Mouse (Mus musculus) cerebellum, adult 2 months (tissue): ENCODE measurements around the gene Lef1. TPM values are rescaled to one million over a fixed set of nuclear protein-coding genes. Genes with fewer than 3 reads are reported as not detected.
A peak's percentile ranks its signal among the peaks of the same experiment; 100 is the strongest.

Source experiments
- DNase-seq, 2 experiments: peaks; one replicate each; pipeline ENCODE4 v3.0.0; 2021
- H3K27ac ChIP-seq: fragments of 200-500 bp; 2 replicates; pipeline ENCODE4 v1.5.1; 2012; ENCODE audit warnings: low read length, control low read depth, inconsistent platforms; ENCODE audit not compliant: insufficient read depth
- H3K27me3 ChIP-seq: fragments of 200-500 bp; 2 replicates; pipeline ENCODE4 v1.6.1; 2012; ENCODE audit warnings: inconsistent platforms, mild to moderate bottlenecking, low read length, moderate library complexity; ENCODE audit not compliant: control insufficient read depth, insufficient read depth
- H3K4me1 ChIP-seq: fragments of 200-500 bp; 2 replicates; pipeline ENCODE4 v1.6.1; 2011; ENCODE audit warnings: low read length; ENCODE audit not compliant: control insufficient read depth, insufficient read depth
- H3K4me3 ChIP-seq: fragments of 200-500 bp; replicated peaks from 2 replicates; pipeline ENCODE3; 2011; ENCODE audit warnings: mild to moderate bottlenecking, low read depth, low read length, control low read depth; ENCODE audit not compliant: insufficient read depth
- CTCF ChIP-seq: fragments of 200-500 bp; IDR thresholded peaks from 2 replicates; pipeline ENCODE4 v1.5.1; 2011; ENCODE audit warnings: low read depth, mild to moderate bottlenecking, control low read depth, low read length, moderate library complexity, borderline replicate concordance; ENCODE audit not compliant: insufficient read depth
- POLR2A ChIP-seq: fragments of 200-500 bp; IDR thresholded peaks from 2 replicates; pipeline ENCODE4 v1.6.1; 2011; ENCODE audit warnings: low read length, control low read depth, borderline replicate concordance; ENCODE audit not compliant: insufficient read depth
- WGBS: fragments of 180-500 bp; shearing (Covaris S2); methylation state at CpG from one replicate; pipeline ENCODE4 v1.1.7; 2018; 5-methylcytosine and 5-hydroxymethylcytosine counted together
- polyA plus RNA-seq: library from polyadenylated mRNA; depleted of rRNA; stranded (reverse); fragments of >200 nt; gene quantifications from 2 replicates; pipeline ENCODE4 v1.2.3, GENCODE M21; 2012

Gene Lef1
- polyA plus RNA-seq, 1 experiment: 6.8 TPM

DNA sequence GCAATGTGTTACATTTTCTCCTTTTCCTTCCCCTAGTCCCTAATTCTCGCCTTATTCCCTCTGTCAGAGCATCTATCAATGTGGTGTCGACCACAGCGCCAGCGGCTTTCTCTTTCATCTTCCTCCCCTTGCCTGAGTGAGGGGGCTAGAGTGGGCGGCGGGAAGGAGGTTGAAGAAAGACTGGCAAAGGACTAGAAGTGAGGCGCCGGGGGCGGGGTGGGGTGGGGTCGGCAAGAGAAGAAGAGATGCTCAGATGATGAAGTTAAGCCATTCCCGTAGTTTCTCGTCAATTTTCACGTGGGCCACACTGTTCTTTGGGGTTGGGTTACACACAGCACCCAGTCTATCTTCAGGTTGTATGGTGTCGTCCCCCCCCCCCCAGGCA, 593 bp upstream of the Lef1 start:
- Histone ChIP-seq H3K27ac (no peak overlapping the region), H3K4me3 (no peak overlapping the region), H3K27me3 (peaks cover 9% of the 10 kb centered on the region; the same call in 1 of the 2 replicates), H3K4me1 (no peaks in the 10 kb centered on the region; the same call in 1 of the 2 replicates)
- no peak for DNase-seq
- TF ChIP-seq CTCF (no peak), POLR2A (no peak)
- WGBS: 0% methylated on average over 14 of the region's 14 CpGs

DNA sequence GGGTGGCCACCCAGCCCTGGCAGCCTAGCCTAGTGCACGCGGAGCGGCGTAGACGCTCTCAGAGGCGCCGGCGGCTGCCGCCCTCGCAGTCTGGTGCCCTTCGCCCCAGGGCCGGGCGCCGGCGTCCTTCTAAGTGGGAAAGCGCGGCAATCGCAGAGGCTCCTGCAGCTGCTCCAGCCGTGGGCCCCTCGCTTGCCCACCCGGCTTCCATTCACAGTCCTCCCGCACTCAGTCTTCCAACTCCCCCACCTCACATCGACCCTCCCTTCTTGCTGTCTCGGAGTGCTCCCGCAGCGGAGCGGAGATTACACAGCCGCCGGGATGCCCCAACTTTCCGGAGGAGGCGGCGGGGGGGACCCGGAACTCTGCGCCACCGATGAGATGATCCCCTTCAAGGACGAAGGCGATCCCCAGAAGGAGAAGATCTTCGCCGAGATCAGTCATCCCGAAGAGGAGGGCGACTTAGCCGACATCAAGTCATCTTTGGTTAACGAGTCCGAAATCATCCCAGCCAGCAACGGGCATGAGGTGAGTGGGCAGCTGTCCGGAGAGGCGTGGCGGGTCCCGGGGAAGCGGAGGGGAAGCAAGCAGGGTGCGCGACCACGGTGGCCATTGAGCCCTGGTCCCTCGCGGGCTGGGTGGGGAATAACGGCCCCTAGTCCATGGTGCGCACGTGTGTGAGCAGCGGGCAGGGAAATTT, 1.0 kb downstream of the Lef1 start:
- peak in 1 of 2 experiments; percentile 22 for DNase-seq
- WGBS: under 1% methylated on average over 59 of the region's 59 CpGs
- no peak for TF ChIP-seq POLR2A
- no peak for TF ChIP-seq CTCF
- Histone ChIP-seq H3K27me3 (peaks cover 9% of the 10 kb centered on the region; the same call in 1 of the 2 replicates), H3K4me1 (no peaks in the 10 kb centered on the region; the same call in 1 of the 2 replicates), H3K4me3 (peak overlapping the region; percentile 20), H3K27ac (no peak overlapping the region)

GRCm38 (mm10) chr3:131111851-131112572, 1.7 kb downstream of the Lef1 start:
- TF ChIP-seq CTCF (no peak), POLR2A (no peak)
- H3K27ac ChIP-seq: no peak overlapping the region
- H3K4me1 ChIP-seq: no peaks in the 10 kb centered on the region; the same call in 1 of the 2 replicates
- peak overlapping the region; percentile 20 for H3K4me3 ChIP-seq
- peaks cover 9% of the 10 kb centered on the region; the same call in 1 of the 2 replicates for H3K27me3 ChIP-seq
- DNase-seq: peak; percentile 6 to 15
- WGBS: under 1% methylated on average over 69 of the region's 69 CpGs

DNA sequence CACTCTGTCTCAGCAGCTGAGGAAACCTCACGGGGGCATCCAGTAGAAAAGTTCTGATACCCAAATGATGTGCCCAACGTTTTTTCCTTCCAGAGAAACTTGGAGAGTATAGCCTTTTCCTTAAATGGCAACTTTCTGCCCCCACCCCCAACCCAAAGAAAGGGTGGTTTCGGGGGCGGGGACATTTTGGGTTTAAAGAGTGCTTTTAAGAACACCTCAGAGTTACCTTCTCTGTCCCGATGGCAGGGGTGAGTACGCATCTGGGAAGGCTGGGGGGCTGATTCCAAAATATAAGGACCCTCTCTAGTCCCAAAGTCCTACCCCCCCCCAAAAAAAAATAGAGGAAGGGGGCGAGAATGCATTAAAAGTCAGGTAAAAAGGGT, 2.3 kb downstream of the Lef1 start:
- 9% methylated on average over 7 of the region's 7 CpGs for WGBS

DNA sequence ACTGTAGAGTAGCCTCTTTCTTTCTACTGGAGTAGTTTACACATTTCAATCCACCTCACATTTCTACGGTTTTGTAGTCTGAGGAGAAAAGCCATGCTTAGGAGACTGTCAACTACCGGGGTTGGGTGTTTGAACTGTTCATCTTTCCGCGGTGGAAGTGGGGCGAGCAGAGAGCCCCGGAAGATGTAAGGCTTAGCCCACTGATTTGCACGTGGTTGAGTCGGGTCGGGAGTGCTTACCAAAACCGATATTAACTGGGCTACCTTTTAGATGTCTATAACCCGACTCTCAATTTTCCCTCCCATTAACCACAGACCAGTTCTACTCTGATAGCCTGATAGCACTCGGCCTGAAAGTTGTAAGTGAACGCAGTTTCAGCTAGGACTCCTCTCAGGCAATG, 2.8 kb downstream of the Lef1 start:
- H3K4me1 ChIP-seq: no peaks in the 10 kb centered on the region; the same call in 1 of the 2 replicates
- 34% methylated on average over 13 of the region's 13 CpGs for WGBS
- H3K27ac ChIP-seq: no peak overlapping the region
- TF ChIP-seq CTCF (no peak), POLR2A (no peak)
- no peak for DNase-seq
- H3K27me3 ChIP-seq: peaks cover 9% of the 10 kb centered on the region; the same call in 1 of the 2 replicates
- no peak overlapping the region for H3K4me3 ChIP-seq

More for the DNA sequence above, 2.3 kb downstream of the Lef1 start:
- no peak for TF ChIP-seq CTCF
- TF ChIP-seq POLR2A: no peak
- peak overlapping the region; percentile 10 for H3K4me3 ChIP-seq
- H3K4me1 ChIP-seq: no peaks in the 10 kb centered on the region; the same call in 1 of the 2 replicates
- H3K27ac ChIP-seq: no peak overlapping the region
- no peak for DNase-seq
- H3K27me3 ChIP-seq: peaks cover 9% of the 10 kb centered on the region; the same call in 1 of the 2 replicates

DNA sequence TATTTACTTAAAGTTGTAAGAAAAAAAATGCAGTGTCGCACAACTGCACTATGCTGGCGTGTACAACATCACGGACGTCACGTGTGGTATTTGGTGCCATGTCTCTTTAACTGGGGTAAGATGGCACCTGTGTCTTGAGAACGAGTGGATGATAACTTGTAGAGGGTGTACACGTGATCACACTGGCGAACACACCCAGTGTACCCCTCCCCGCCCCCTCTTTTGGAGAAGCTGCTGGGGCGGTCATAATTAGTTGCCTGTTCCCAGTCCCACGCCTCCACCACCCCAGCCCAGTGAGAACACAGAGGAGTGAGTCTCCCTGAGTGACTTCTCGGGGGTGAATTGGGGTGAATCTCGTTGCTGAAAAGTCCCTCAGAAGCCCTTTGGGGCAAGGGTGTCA, 5.8 kb downstream of the Lef1 start:
- WGBS: 88% methylated on average over 13 of the region's 13 CpGs
- DNase-seq: no peak
- Histone ChIP-seq H3K4me1 (no peaks in the 10 kb centered on the region; the same call in 1 of the 2 replicates), H3K27me3 (peaks cover 4% of the 10 kb centered on the region; the same call in 1 of the 2 replicates), H3K27ac (no peak overlapping the region), H3K4me3 (no peak overlapping the region)
- TF ChIP-seq POLR2A: no peak
- TF ChIP-seq CTCF: no peak

- Histone ChIP-seq H3K27ac (no peak overlapping the region), H3K27me3 (peaks cover under 1% of the 10 kb centered on the region; the same call in 1 of the 2 replicates), H3K4me3 (no peak overlapping the region), H3K4me1 (no peaks in the 10 kb centered on the region)
- TF ChIP-seq CTCF (no peak), POLR2A (no peak)
- DNase-seq: no peak
- 93% methylated on average over 15 of the region's 15 CpGs for WGBS
These were observed 7.1 kb downstream of the Lef1 start for GRCm38 (mm10) chr3:131117352-131117751.
